Mouse (Mus musculus): ENCODE results near the gene Atp8b5.

DNA sequence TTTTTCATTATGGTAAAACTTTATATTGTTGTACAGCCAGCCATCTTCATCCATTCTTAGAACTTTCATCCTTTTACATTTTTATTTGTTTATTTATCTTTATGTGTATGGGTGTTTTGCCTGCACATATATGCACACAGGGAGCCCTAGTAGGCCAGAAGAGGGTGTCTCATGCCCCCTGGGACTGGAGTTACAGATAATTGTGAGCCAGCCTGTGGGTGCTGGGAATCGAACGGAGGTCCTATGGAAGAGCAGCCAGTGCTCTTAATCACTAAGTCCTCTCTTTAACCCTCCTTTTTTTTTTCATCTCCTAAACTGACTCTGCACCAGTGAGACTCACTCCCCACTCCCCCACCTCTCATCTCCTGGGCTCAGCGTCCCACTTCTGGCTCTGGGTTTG is 117.6 kb downstream of the Atp8b5 start:
- TF ChIP-seq MAFK (IDR thresholded peaks at IDR 0.05; ENCODE audit: insufficient read depth, low read depth, low read length) (no peak), HCFC1 (IDR thresholded peaks at IDR 0.05; ENCODE audit: borderline replicate concordance, insufficient read depth, low read length) (no peak), ZNF384 (IDR thresholded peaks at IDR 0.05; ENCODE audit: low read depth, low read length) (no peak)
